Mouse (Mus musculus): ENCODE results near the gene Gm20390.

- TF ChIP-seq GATA1 (IDR thresholded peaks at IDR 0.05; ENCODE audit: borderline replicate concordance, low read length), result no peak
- no peak for TF ChIP-seq FLI1 (IDR thresholded peaks at IDR 0.05; ENCODE audit: low read length)
Measured at GRCm38 (mm10) chr11:93969171-93969570, 1.1 kb upstream of the Gm20390 start.

All from megakaryocyte, embryonic 14.5 days (primary cell).